Mouse (Mus musculus) intestine, embryonic 16.5 days (tissue): ENCODE results near the gene Pmpcb. TPM values are rescaled to one million over a fixed set of nuclear protein-coding genes. Genes with fewer than 3 reads are reported as not detected.

Experiments
- polyA plus RNA-seq: library from polyadenylated mRNA; unstranded; fragments of >200 nt; fragmentation: Nextera tagmentation; extraction: Ambion mirVana; gene quantifications from 2 replicates; pipeline ENCODE4 v1.2.1, GENCODE M21; 2015

The Pmpcb gene
- polyA plus RNA-seq, 1 experiment from 2014 or later = 82.3 TPM

Other genes with a start within 250 kb of the Pmpcb start
- gene Lrrc17, start 193.6 kb upstream of the Pmpcb start, polyA plus RNA-seq = 34.1 and 38.0 TPM in 2 replicates
- 0.09 and 0.15 TPM in 2 replicates for gene Fbxl13, start 91.5 kb upstream of the Pmpcb start, polyA plus RNA-seq
- 28.9 and 31.2 TPM in 2 replicates for gene Armc10, start 91.3 kb upstream of the Pmpcb start, polyA plus RNA-seq
- 2.6 and 3.1 TPM in 2 replicates for gene Napepld, start 35.7 kb upstream of the Pmpcb start, polyA plus RNA-seq
- 55.0 and 63.2 TPM in 2 replicates for gene Dnajc2, start 48.1 kb downstream of the Pmpcb start, polyA plus RNA-seq
- gene Psmc2, start 48.1 kb downstream of the Pmpcb start, polyA plus RNA-seq = 156 and 170 TPM in 2 replicates
- gene Slc26a5, start 128.5 kb downstream of the Pmpcb start, polyA plus RNA-seq = 0.12 and 0.13 TPM in 2 replicates